Mouse (Mus musculus) CD8-positive naive resting alpha-beta T cell, adult 57 days (primary cell): ENCODE data around the gene Rtf1. TPM values are rescaled to one million over a fixed set of nuclear protein-coding genes. Genes with fewer than 3 reads are reported as not detected.

Source experiments
- total RNA-seq: library from RNA; stranded (reverse); gene quantifications from one replicate; pipeline ENCODE4 v1.2.4, GENCODE M21; 2023

The Rtf1 gene
- total RNA-seq = 56.9 TPM

GRCm38 (mm10) chr2:119674525-119675214, at the start of gene Rtf1:
TSS of gene Rtf1 (plus strand) at chr2:119675068.

GRCm38 (mm10) chr2:119662220-119663182, 12.4 kb upstream of the Rtf1 start, which contains the start of gene Ndufaf1:
TSS of gene Ndufaf1 (minus strand) at chr2:119662827.

DNA sequence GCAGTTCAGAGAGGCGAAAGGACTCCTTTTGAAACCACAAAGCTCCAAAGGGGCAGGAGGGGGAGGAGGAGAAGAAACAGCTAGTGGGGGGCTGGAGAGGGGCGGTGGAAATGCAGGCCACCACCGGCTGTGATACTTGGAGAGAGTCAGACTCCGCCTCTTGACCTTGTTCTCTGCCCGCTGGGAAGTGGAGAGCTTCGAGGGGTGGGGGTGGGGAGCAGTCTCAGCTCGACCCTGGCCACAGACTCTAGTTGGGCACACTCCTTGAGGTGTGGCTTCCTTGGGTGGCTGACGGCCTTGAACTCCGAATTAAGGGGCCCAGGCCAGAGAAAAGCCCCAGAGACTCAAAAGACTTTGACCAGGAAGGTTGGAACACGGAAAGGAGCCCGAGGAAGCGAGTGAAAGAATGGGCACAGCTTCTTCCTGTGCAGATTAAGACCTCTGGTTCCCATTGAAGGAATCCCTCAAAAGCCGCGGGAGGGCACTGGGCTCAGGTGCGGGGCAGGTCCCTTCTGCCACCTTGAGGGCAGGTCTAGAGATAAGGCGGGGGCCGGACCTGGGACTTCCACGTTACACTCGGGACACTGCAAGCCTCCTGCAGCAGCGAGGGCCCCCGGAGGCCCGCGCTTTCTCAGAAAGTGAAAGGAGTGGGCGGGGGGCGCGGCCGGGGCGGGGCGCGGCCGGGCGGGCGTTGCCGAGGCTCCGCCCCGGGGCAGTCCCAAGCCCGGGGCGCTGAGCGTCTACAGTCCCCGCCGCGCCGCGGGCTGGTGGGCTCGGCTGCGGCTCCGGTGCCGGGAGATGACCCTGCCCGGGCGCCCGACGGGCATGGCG, 66.9 kb downstream of the Rtf1 start, which contains the start of gene Itpka:
Gene Itpka, plus strand, starts transcription at position 757 of the 831 bp plus-strand sequence.

GRCm38 (mm10) chr2:119760251-119760650, 85.4 kb downstream of the Rtf1 start, which contains the start of gene Ltk:
TSS of gene Ltk (minus strand) at chr2:119760431.

Other genes with a start within 250 kb of the Rtf1 start
- 49.5 TPM for gene Ino80, start 197.4 kb upstream of the Rtf1 start, total RNA-seq
- 0.12 TPM for gene Exd1, start 127.4 kb upstream of the Rtf1 start, total RNA-seq
- 54.7 TPM for gene Chp1, start 127.4 kb upstream of the Rtf1 start, total RNA-seq
- gene Nusap1, start 56.8 kb upstream of the Rtf1 start, total RNA-seq = 1.0 TPM
- 0.95 TPM for gene Oip5, start 56.6 kb upstream of the Rtf1 start, total RNA-seq
- gene Ndufaf1, start 12.2 kb upstream of the Rtf1 start, total RNA-seq = 13.4 TPM
- not detected for gene Itpka, start 67.3 kb downstream of the Rtf1 start, total RNA-seq
- gene Ltk, start 85.4 kb downstream of the Rtf1 start, total RNA-seq = 3.0 TPM
- 34.8 TPM for gene Rpap1, start 112.5 kb downstream of the Rtf1 start, total RNA-seq
- 6.6 TPM for gene Tyro3, start 122.7 kb downstream of the Rtf1 start, total RNA-seq
- gene Mga, start 222.2 kb downstream of the Rtf1 start, total RNA-seq = 81.5 TPM